Mouse (Mus musculus) kidney, embryonic 14.5 days (tissue): Measurements from ENCODE around the gene Hnf4a. TPM values are rescaled to one million over a fixed set of nuclear protein-coding genes. Genes with fewer than 3 reads are reported as not detected.

Source experiments
- ATAC-seq: fragments of 200-750 bp; cut with Nextera tagmentation; 2 replicates; pipeline ENCODE4 v1.8.0; 2017; ENCODE audit warnings: moderate number of reproducible peaks, mild to moderate bottlenecking, moderate TSS enrichment, moderate library complexity; ENCODE audit not compliant: low FRiP score, low TSS enrichment
- H3K27ac ChIP-seq: fragments of 300-500 bp; sonication (generic); 2 replicates; pipeline ENCODE4 v1.5.1; 2014; ENCODE audit warnings: low read depth, mild to moderate bottlenecking, low read length, moderate library complexity, mixed read lengths
- H3K27me3 ChIP-seq: fragments of 300-500 bp; sonication (generic); 2 replicates; pipeline ENCODE4 v1.6.1; 2014; ENCODE audit warnings: mild to moderate bottlenecking, low read length; ENCODE audit not compliant: control insufficient read depth, insufficient read depth
- H3K36me3 ChIP-seq: fragments of 300-500 bp; sonication (generic); 2 replicates; pipeline ENCODE4 v1.6.1; 2014; ENCODE audit warnings: low read length, mixed read lengths; ENCODE audit not compliant: control insufficient read depth, insufficient read depth
- H3K4me1 ChIP-seq: fragments of 300-500 bp; sonication (generic); 2 replicates; pipeline ENCODE4 v1.6.1; 2014; ENCODE audit warnings: low read length, mixed read lengths; ENCODE audit not compliant: control insufficient read depth, insufficient read depth
- H3K4me2 ChIP-seq: fragments of 300-500 bp; sonication (generic); replicated peaks from 2 replicates; pipeline ENCODE4 v1.6.1; 2014; ENCODE audit warnings: low read depth, mild to moderate bottlenecking, low read length
- H3K4me3 ChIP-seq: fragments of 300-500 bp; sonication (generic); 2 replicates; pipeline ENCODE4 v1.5.1; 2014; ENCODE audit warnings: mild to moderate bottlenecking, low read length
- H3K9ac ChIP-seq: fragments of 300-500 bp; sonication (generic); 2 replicates; pipeline ENCODE4 v1.6.1; 2014; ENCODE audit warnings: low read depth, mild to moderate bottlenecking, low read length, moderate library complexity
- H3K9me3 ChIP-seq: fragments of 300-500 bp; sonication (generic); 2 replicates; pipeline ENCODE4 v1.6.1; 2016; ENCODE audit warnings: low read length; ENCODE audit not compliant: control insufficient read depth
- WGBS: fragments of 180-500 bp; shearing (Covaris S2); extraction: QIAGEN DNeasy Blood & Tissue Kit; methylation state at CpG from one replicate; pipeline ENCODE4 v1.1.7; 2014; 5-methylcytosine and 5-hydroxymethylcytosine counted together
- polyA plus RNA-seq: library from polyadenylated mRNA; unstranded; fragments of >200 nt; fragmentation: Nextera tagmentation; extraction: Ambion mirVana; gene quantifications from 2 replicates; pipeline ENCODE4 v1.2.1, GENCODE M21; 2014

Hnf4a gene
- polyA plus RNA-seq, 1 experiment from 2014 or later = 10.7 TPM

DNA sequence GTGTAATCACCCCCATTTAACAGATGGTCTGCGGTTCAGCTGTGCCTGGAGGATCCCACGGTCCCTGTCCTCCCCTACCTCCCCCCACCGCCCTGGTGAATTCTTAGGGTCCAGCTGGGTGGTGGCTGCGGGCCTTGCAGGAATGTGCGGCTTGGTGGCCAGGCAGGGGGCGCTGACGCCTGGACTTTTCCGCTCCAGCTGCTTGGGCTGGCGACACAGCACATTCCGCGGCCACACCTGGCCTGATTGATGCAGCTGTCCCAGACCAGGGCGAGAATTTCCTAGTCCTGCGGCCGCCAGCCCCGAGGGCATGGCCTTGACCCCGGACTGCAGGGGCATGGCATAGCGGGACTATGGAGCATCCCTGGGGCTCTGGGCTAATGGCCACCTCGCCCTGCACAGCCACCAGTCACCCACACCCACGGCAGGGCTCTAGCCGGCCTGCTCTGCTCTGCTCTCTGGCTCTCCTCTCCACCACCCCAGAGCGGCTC lies 25.0 kb upstream of the Hnf4a start:
- Histone ChIP-seq H3K27me3 (peaks cover 8% of the 10 kb centered on the region), H3K4me2 (peak overlapping the region; percentile 51), H3K27ac (no peak overlapping the region), H3K36me3 (no peaks in the 10 kb centered on the region), H3K9ac (0 out of 2 replicates have a peak overlapping the region, but pooled peaks have one; percentile 5), H3K4me3 (peak overlapping the region; percentile 20; the same call in 1 of the 2 replicates), H3K4me1 (peaks cover 8% of the 10 kb centered on the region), H3K9me3 (no peaks in the 10 kb centered on the region)
- WGBS = 2% methylated on average over 20 of the region's 21 CpGs
- peak; percentile 76 for ATAC-seq

DNA sequence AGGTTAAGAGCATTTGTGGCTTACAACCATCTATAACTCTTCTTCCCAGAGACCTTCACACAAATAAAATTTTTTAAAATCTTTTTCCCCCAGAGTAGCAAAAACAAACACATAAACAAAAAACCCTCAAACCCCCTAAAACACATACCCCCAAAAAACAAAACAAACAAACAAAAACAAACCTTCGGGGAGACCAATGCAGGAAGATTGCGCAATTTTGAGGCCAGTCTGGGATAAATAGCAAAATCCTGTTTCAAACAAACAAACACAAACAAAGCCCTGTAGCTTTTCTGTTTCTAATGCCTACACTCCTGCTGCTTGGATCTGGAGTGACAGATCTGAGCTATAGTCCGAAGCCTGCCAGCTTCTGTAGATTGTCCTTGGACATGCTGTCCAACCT lies 19.2 kb upstream of the Hnf4a start:
- H3K27me3 ChIP-seq = no peaks in the 10 kb centered on the region
- H3K4me3 ChIP-seq = no peak overlapping the region
- no peak overlapping the region for H3K27ac ChIP-seq
- H3K9me3 ChIP-seq = no peaks in the 10 kb centered on the region
- H3K9ac ChIP-seq = no peak overlapping the region
- no peak for ATAC-seq
- H3K36me3 ChIP-seq = no peaks in the 10 kb centered on the region
- WGBS = 94% methylated on average over 3 of the region's 3 CpGs
- H3K4me1 ChIP-seq = 0 out of 2 replicates have a peak, but pooled peaks cover 2% of the 10 kb centered on the region
- H3K4me2 ChIP-seq = no peak overlapping the region

DNA sequence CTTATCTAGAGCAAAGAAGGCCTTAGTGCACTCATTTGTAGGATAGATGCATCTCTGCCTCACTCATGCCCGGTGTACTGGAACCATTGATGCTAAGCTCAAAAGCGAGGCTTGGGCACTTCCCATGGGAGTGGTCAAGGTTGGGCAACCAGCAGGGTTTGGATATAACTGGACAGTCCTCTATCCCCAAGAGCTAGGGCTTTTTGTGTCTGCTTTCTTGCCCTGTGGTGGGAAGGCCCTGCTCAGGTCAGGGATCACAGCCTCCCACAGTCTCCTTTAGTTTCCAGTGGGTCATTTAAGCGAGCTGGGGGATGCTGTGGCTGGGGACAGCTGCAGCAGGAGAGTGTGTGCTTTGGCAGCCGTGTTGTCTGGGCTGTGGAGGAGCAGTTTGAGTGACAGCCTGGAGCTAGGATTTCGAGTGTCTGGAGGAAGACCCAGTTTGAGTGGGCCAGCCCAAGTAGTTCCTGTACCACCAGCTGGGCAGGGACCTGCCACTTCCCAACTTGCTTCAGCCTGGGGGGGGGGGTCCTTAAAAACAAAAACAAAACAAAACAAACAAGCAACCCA lies 16.8 kb upstream of the Hnf4a start:
- no peaks in the 10 kb centered on the region for H3K27me3 ChIP-seq
- no peaks in the 10 kb centered on the region for H3K9me3 ChIP-seq
- H3K4me1 ChIP-seq = 0 out of 2 replicates have a peak, but pooled peaks cover 2% of the 10 kb centered on the region
- no peak overlapping the region for H3K9ac ChIP-seq
- 39% methylated on average over 5 of the region's 5 CpGs for WGBS
- no peak overlapping the region for H3K27ac ChIP-seq
- H3K36me3 ChIP-seq = no peaks in the 10 kb centered on the region
- 0 out of 2 replicates have a peak, but pooled peaks have one; percentile 41 for ATAC-seq
- H3K4me2 ChIP-seq = no peak overlapping the region
- H3K4me3 ChIP-seq = no peak overlapping the region

- Histone ChIP-seq H3K4me1 (no peaks in the 10 kb centered on the region), H3K36me3 (no peaks in the 10 kb centered on the region), H3K27ac (no peak overlapping the region), H3K4me2 (no peak overlapping the region), H3K27me3 (no peaks in the 10 kb centered on the region), H3K9me3 (no peaks in the 10 kb centered on the region), H3K9ac (no peak overlapping the region), H3K4me3 (no peak overlapping the region)
- ATAC-seq = no peak
- WGBS = 91% methylated on average over 17 of the region's 17 CpGs
These were observed 16.0 kb upstream of the Hnf4a start for GRCm38 (mm10) chr2:163490656-163491055.

- no peak overlapping the region for H3K9ac ChIP-seq
- H3K27me3 ChIP-seq = no peaks in the 10 kb centered on the region
- no peaks in the 10 kb centered on the region for H3K9me3 ChIP-seq
- H3K4me1 ChIP-seq = no peaks in the 10 kb centered on the region
- no peak overlapping the region for H3K27ac ChIP-seq
- no peak overlapping the region for H3K4me2 ChIP-seq
- ATAC-seq = no peak
- no peak overlapping the region for H3K4me3 ChIP-seq
- WGBS = 61% methylated on average over 7 of the region's 7 CpGs
- no peaks in the 10 kb centered on the region for H3K36me3 ChIP-seq
These were observed 15.3 kb upstream of the Hnf4a start for GRCm38 (mm10) chr2:163491351-163491750.

DNA sequence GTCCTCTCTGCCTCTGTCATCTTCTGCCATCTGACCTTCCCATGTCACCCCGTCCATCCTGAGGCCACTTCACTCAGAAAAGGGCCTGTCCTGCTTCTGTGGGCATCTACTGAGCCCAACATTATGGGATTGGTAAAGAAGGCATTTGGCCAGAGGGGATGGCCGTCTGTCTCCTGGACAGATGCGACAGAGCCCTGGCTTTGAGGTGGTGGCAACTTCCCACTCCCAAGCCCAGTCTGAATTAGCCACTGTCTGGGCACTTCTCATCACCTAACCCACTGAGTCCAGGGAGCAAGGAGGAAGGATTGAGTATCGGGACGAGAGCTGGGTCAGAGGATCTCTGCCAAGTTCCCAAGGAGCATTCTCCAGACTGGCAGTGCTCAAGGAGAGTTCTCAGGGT lies 14.6 kb upstream of the Hnf4a start, which contains the start of gene R3hdml:
R3hdml (plus strand) TSS at position 301 of the 400 bp plus-strand sequence.
- no peaks in the 10 kb centered on the region for H3K9me3 ChIP-seq
- H3K4me3 ChIP-seq = no peak within 1 kb of the TSS
- no peaks in the 10 kb centered on the region for H3K4me1 ChIP-seq
- H3K9ac ChIP-seq = no peak within 1 kb of the TSS
- ATAC-seq = no peak
- H3K27ac ChIP-seq = no peak within 1 kb of the TSS
- WGBS = 75% methylated on average over 5 of the region's 5 CpGs
- H3K27me3 ChIP-seq = no peaks in the 10 kb centered on the region
- no peaks in the 10 kb centered on the region for H3K36me3 ChIP-seq
- H3K4me2 ChIP-seq = no peak within 1 kb of the TSS

DNA sequence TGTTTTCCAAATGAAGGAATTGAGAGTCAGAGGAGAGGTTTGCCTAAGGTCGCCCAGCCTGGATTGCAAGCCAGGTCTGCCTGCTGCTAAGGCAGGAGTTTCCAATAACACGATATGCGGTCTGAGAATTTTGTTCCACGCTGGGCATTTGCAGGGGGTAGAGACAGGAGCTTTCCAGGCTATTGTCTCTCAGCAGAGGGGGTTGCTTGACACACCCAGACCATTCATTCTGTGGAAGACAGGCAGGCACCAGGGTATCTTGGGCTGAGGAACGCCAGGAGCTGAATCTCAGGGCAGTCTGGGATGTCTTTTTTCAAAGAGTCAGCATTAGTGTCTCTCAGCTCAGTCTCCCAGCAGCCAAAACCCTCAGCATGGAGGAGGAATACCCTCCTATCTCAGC lies 13.6 kb upstream of the Hnf4a start:
- H3K4me1 ChIP-seq = no peaks in the 10 kb centered on the region
- WGBS = 43% methylated on average over 5 of the region's 5 CpGs
- no peak overlapping the region for H3K9ac ChIP-seq
- H3K27ac ChIP-seq = no peak overlapping the region
- no peaks in the 10 kb centered on the region for H3K27me3 ChIP-seq
- no peaks in the 10 kb centered on the region for H3K9me3 ChIP-seq
- no peaks in the 10 kb centered on the region for H3K36me3 ChIP-seq
- H3K4me3 ChIP-seq = no peak overlapping the region
- ATAC-seq = no peak
- H3K4me2 ChIP-seq = no peak overlapping the region

DNA sequence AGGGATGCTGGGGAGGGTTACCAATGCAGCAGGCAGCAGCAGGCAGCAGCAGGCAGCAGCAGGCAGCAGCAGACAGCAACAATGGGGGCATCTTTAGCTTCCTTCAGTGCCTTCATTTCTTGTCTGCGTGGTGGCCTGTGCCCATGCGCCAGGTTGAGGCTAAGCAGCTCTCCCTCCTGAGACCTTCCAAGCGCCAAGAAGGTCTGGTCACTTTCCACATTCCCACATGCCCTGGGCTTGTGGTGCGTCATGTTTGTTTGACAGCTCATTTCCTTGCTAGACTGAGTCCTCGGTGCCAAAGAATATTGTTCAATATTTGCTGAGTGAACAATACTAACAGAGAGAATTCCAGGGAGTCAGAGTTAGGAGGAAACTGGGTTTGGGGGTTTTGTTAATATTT lies 12.6 kb upstream of the Hnf4a start:
- Histone ChIP-seq H3K27me3 (no peaks in the 10 kb centered on the region), H3K9ac (no peak overlapping the region), H3K36me3 (no peaks in the 10 kb centered on the region), H3K4me2 (no peak overlapping the region), H3K27ac (no peak overlapping the region), H3K4me1 (no peaks in the 10 kb centered on the region), H3K9me3 (no peaks in the 10 kb centered on the region), H3K4me3 (no peak overlapping the region)
- ATAC-seq = no peak
- 65% methylated on average over 5 of the region's 5 CpGs for WGBS

DNA sequence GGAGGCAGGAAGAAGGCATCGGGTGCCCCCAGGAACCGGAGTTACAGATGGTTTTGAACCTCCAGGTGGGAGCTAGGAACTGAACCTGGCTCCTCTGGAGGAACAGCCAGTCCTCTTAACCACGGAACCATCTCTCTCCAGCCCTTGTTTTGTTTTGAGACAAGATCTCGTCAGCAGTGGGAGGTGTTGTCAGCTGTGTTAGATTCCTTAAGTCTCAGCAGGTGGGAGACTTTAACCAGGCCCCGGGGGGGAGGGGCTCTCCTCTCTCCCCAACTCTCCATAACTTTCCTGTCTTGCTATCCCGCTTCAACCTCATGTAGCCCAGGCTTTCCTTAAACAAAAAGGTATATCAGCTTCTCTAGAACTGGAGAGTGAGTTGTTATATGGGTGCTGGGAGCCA lies 12.2 kb upstream of the Hnf4a start:
- no peaks in the 10 kb centered on the region for H3K36me3 ChIP-seq
- no peak overlapping the region for H3K4me3 ChIP-seq
- no peaks in the 10 kb centered on the region for H3K4me1 ChIP-seq
- no peak overlapping the region for H3K4me2 ChIP-seq
- H3K9ac ChIP-seq = no peak overlapping the region
- no peaks in the 10 kb centered on the region for H3K9me3 ChIP-seq
- 50% methylated on average over 6 of the region's 6 CpGs for WGBS
- H3K27ac ChIP-seq = no peak overlapping the region
- ATAC-seq = no peak
- H3K27me3 ChIP-seq = no peaks in the 10 kb centered on the region
